Mouse (Mus musculus) embryonic facial prominence, embryonic 13.5 days (tissue): Measurements from ENCODE around the gene Tln2. TPM values are rescaled to one million over a fixed set of nuclear protein-coding genes. Genes with fewer than 3 reads are reported as not detected.
A peak's percentile ranks its signal among the peaks of the same experiment; 100 is the strongest.

Experiments
- ATAC-seq: fragments of 200-750 bp; cut with Nextera tagmentation; 2 replicates; pipeline ENCODE4 v1.8.0; 2017; ENCODE audit warnings: low read depth; ENCODE audit not compliant: insufficient number of reproducible peaks, insufficient read depth, low FRiP score, low TSS enrichment
- H3K27ac ChIP-seq: fragments of 300-500 bp; sonication (generic); 2 replicates; pipeline ENCODE4 v1.5.1; 2015; ENCODE audit warnings: moderate library complexity, mild to moderate bottlenecking, inconsistent platforms
- H3K27me3 ChIP-seq: fragments of 300-500 bp; sonication (generic); 2 replicates; pipeline ENCODE4 v1.6.1; 2015; ENCODE audit warnings: mild to moderate bottlenecking, inconsistent platforms
- H3K36me3 ChIP-seq: fragments of 300-500 bp; sonication (generic); 2 replicates; pipeline ENCODE4 v1.6.1; 2015; ENCODE audit warnings: mild to moderate bottlenecking, inconsistent platforms
- H3K4me1 ChIP-seq: fragments of 300-500 bp; sonication (generic); 2 replicates; pipeline ENCODE4 v1.6.1; 2015; ENCODE audit warnings: inconsistent platforms
- H3K4me2 ChIP-seq: fragments of 300-500 bp; sonication (generic); 2 replicates; pipeline ENCODE4 v1.6.1; 2015; ENCODE audit warnings: moderate library complexity, mild to moderate bottlenecking, inconsistent platforms
- H3K4me3 ChIP-seq: fragments of 300-500 bp; sonication (generic); 2 replicates; pipeline ENCODE4 v1.5.1; 2015; ENCODE audit warnings: mild to moderate bottlenecking, inconsistent platforms
- H3K9ac ChIP-seq: fragments of 300-500 bp; sonication (generic); 2 replicates; pipeline ENCODE4 v1.6.1; 2015; ENCODE audit warnings: mild to moderate bottlenecking, inconsistent platforms
- H3K9me3 ChIP-seq: fragments of 300-500 bp; sonication (generic); 2 replicates; pipeline ENCODE4 v1.6.1; 2016; ENCODE audit warnings: inconsistent platforms
- WGBS: fragments of 180-500 bp; shearing (Covaris S2); methylation state at CpG from one replicate; pipeline ENCODE4 v1.1.7; 2015; ENCODE audit warnings: mixed read lengths; 5-methylcytosine and 5-hydroxymethylcytosine counted together
- polyA plus RNA-seq: library from polyadenylated mRNA; unstranded; fragments of >200 nt; fragmentation: Nextera tagmentation; extraction: Ambion mirVana; gene quantifications from 2 replicates; pipeline ENCODE4 v1.2.1, GENCODE M21; 2015

Gene Tln2
- polyA plus RNA-seq, 1 experiment from 2014 or later: 43.4 TPM

DNA sequence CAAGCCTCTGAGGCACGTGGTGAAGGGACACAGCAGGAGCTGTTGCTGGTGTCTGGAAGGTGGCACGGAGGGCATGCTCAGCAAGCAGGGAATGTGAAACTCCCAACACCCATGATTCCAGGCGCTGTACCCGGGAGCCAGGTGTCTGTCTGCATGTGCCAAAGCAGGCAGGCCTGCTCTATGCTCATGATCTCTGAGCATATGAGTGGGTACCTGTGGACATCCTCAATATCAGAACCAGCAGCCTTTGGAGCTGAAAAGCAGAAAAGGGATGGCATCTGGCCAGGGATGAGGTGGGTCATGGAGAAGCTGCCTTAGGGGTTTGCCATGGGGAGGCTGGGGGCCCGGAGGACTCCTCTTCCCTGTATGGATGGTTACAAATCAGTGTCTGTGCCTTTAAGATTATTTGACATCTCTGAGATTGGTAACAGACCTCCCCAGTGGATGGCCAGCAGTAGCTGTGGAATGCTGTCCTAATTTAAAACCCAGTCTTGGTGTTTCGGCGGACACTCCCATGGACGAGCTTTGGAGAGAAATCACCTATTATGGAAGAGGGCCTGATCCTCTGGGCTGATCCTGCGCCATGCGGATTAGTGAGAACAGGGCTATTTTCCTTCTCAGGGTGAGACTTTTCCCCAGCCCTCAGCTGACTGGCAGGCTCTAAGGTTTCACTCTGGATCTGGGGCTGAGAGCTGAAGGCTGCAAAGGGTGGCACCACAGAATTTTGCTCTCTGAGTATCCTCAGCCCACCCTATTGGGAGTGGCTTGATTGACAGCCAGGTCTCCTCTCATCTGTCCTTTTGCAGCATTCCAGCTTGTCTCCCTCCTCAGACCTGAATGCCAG is 367.8 kb downstream of the Tln2 start:
- H3K4me2 ChIP-seq: no peak overlapping the region
- ATAC-seq: no peak
- no peak overlapping the region for H3K9ac ChIP-seq
- peak overlapping the region; percentile 28; the same call in 1 of the 2 replicates for H3K27ac ChIP-seq
- H3K4me1 ChIP-seq: peaks cover 20% of the 10 kb centered on the region
- no peaks in the 10 kb centered on the region for H3K27me3 ChIP-seq
- H3K4me3 ChIP-seq: no peak overlapping the region
- WGBS: 38% methylated on average over 10 of the region's 10 CpGs
- H3K9me3 ChIP-seq: no peaks in the 10 kb centered on the region
- no peaks in the 10 kb centered on the region for H3K36me3 ChIP-seq

DNA sequence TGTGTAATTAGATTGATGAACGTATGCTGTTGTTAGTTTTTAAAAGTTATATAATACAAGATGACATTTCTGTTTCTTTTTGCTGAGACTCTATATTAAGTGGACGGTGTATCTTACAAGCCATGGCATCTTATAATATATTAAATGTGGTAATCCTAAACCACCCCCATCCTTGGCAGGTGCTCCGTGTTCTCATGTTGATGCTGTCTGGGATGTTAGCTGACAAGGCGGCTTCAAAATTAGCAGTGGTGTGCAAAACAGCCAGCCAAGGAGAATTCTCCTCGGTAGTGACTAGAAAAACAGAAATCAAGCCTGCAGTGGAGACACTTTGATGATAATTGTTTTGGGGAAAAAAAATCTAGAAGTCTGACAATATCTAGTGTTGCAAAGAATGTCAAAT is 371.8 kb downstream of the Tln2 start:
- peaks cover 28% of the 10 kb centered on the region for H3K4me1 ChIP-seq
- no peak overlapping the region for H3K27ac ChIP-seq
- no peaks in the 10 kb centered on the region for H3K27me3 ChIP-seq
- H3K4me3 ChIP-seq: no peak overlapping the region
- H3K4me2 ChIP-seq: no peak overlapping the region
- H3K36me3 ChIP-seq: no peaks in the 10 kb centered on the region
- no peaks in the 10 kb centered on the region for H3K9me3 ChIP-seq
- no peak overlapping the region for H3K9ac ChIP-seq
- ATAC-seq: no peak
- WGBS: 56% methylated on average over 5 of the region's 5 CpGs

DNA sequence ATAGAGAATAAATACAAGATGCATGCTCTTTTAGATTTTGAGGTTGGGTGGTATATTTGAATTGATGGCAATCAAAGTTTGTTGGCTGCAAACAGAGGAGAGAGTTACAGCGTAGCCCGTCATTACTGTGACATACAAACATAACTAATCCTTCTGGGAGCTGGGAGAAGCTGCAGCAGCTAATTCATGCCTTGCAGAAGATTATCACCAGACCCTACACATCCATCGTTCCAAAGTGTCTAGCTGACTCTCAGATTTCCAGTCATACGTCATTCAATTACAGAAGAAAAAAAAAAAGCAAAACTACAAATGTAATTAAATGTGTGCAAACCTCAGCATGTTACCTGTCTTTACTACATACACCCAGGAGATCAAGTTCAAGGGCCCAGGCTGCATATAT is 372.3 kb downstream of the Tln2 start:
- Histone ChIP-seq H3K4me1 (peaks cover 31% of the 10 kb centered on the region), H3K36me3 (no peaks in the 10 kb centered on the region), H3K9ac (no peak overlapping the region), H3K27me3 (no peaks in the 10 kb centered on the region), H3K4me3 (no peak overlapping the region), H3K9me3 (no peaks in the 10 kb centered on the region), H3K27ac (no peak overlapping the region), H3K4me2 (no peak overlapping the region)
- WGBS: 33% methylated on average over 4 of the region's 4 CpGs
- ATAC-seq: no peak

DNA sequence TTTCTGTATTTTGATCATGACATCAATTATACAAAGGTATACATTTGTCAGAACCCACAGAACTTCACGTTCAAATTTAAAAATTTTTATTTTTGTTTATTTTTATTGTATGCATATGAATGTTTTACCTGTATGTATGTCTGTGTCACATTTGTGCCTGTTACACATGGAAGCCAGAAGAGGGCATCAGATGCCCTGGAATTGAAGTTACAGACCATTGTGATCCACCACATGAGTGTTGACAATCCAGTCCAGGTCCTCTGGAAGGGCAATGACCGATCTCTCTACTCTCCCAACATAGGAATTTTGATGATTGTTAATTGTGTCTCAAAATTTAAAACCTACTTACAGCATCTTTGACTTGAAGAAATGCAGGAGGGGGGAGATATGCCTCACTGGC is 374.9 kb downstream of the Tln2 start:
- no peaks in the 10 kb centered on the region for H3K27me3 ChIP-seq
- no peaks in the 10 kb centered on the region for H3K36me3 ChIP-seq
- no peak overlapping the region for H3K9ac ChIP-seq
- WGBS: 84% methylated on average over 2 of the region's 2 CpGs
- no peaks in the 10 kb centered on the region for H3K9me3 ChIP-seq
- H3K27ac ChIP-seq: no peak overlapping the region
- H3K4me2 ChIP-seq: no peak overlapping the region
- H3K4me3 ChIP-seq: no peak overlapping the region
- peaks cover 34% of the 10 kb centered on the region for H3K4me1 ChIP-seq
- no peak for ATAC-seq

DNA sequence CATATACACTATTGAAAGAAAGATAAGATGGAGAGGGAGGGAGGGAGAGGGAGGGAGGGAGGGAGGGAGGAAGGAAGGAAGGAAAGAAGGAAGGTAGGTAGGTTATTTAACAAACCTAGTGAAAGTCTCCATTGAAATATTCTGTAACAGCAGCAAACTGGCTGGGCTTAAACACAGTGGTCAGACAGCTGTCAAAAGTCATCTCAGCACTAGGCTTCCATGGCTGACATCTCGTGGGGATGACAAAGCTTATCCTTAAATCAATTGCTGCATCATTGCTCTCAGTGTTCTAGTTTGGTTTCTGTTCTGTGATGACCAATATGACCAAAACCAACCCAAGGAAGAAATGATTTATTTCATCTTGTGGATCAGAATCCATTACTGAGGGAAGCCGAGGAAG is 376.0 kb downstream of the Tln2 start:
- Histone ChIP-seq H3K9me3 (no peaks in the 10 kb centered on the region), H3K27ac (no peak overlapping the region), H3K4me2 (no peak overlapping the region), H3K9ac (no peak overlapping the region), H3K4me3 (no peak overlapping the region), H3K27me3 (no peaks in the 10 kb centered on the region), H3K4me1 (peaks cover 44% of the 10 kb centered on the region), H3K36me3 (no peaks in the 10 kb centered on the region)
- no peak for ATAC-seq
- 85% methylated on average over 2 of the region's 2 CpGs for WGBS

GRCm38 (mm10) chr9:67182006-67182405 is 377.5 kb downstream of the Tln2 start:
- no peaks in the 10 kb centered on the region for H3K27me3 ChIP-seq
- H3K4me1 ChIP-seq: peaks cover 59% of the 10 kb centered on the region
- ATAC-seq: peak; percentile 59
- no peak overlapping the region for H3K9ac ChIP-seq
- H3K4me2 ChIP-seq: no peak overlapping the region
- no peak overlapping the region for H3K4me3 ChIP-seq
- no peaks in the 10 kb centered on the region for H3K9me3 ChIP-seq
- 22% methylated on average over 6 of the region's 6 CpGs for WGBS
- peak overlapping the region; percentile 87 for H3K27ac ChIP-seq
- H3K36me3 ChIP-seq: no peaks in the 10 kb centered on the region

GRCm38 (mm10) chr9:67178709-67179108 is 380.8 kb downstream of the Tln2 start:
- peak overlapping the region; percentile 85 for H3K27ac ChIP-seq
- H3K9ac ChIP-seq: no peak overlapping the region
- peaks cover 80% of the 10 kb centered on the region for H3K4me1 ChIP-seq
- no peak for ATAC-seq
- no peaks in the 10 kb centered on the region for H3K9me3 ChIP-seq
- no peak overlapping the region for H3K4me3 ChIP-seq
- no peaks in the 10 kb centered on the region for H3K27me3 ChIP-seq
- 44% methylated on average over 1 of the region's 1 CpGs for WGBS
- H3K4me2 ChIP-seq: no peak overlapping the region
- H3K36me3 ChIP-seq: no peaks in the 10 kb centered on the region

- Histone ChIP-seq H3K4me1 (peaks cover 85% of the 10 kb centered on the region), H3K27ac (peak overlapping the region; percentile 85), H3K9me3 (no peaks in the 10 kb centered on the region), H3K9ac (no peak overlapping the region), H3K36me3 (no peaks in the 10 kb centered on the region), H3K4me2 (no peak overlapping the region), H3K4me3 (no peak overlapping the region), H3K27me3 (no peaks in the 10 kb centered on the region)
- 22% methylated on average over 5 of the region's 5 CpGs for WGBS
- ATAC-seq: no peak
Observed at GRCm38 (mm10) chr9:67178203-67178602, 381.3 kb downstream of the Tln2 start.

- Histone ChIP-seq H3K4me3 (no peak overlapping the region), H3K27me3 (no peaks in the 10 kb centered on the region), H3K4me2 (no peak overlapping the region; the same call in 1 of the 2 replicates), H3K9ac (no peak overlapping the region), H3K4me1 (peaks cover 70% of the 10 kb centered on the region), H3K27ac (peak overlapping the region; percentile 85), H3K9me3 (0 out of 2 replicates have a peak, but pooled peaks cover 4% of the 10 kb centered on the region), H3K36me3 (no peaks in the 10 kb centered on the region)
- 42% methylated on average over 8 of the region's 8 CpGs for WGBS
- ATAC-seq: no peak
Observed at GRCm38 (mm10) chr9:67176073-67176472, 383.4 kb downstream of the Tln2 start.

DNA sequence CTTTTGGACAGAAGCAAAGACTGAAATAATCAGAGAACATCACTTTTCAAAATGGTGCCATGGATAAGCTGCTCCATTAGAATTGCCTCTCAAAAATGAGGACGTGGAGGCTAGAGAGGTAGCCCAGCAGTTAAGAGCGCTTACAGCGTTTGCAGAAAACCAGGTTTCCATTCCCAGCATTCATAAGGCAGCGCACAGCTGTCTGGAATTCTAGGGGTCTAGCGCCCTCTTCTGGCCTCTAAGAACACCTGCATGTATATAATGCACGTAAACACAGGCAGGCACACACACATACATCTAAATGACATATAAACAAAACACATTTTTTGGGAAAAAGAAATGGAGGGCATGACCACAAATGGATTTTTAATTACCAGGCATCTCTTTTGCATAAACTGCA is 385.7 kb downstream of the Tln2 start:
- H3K36me3 ChIP-seq: no peaks in the 10 kb centered on the region
- H3K4me1 ChIP-seq: peaks cover 55% of the 10 kb centered on the region
- H3K27ac ChIP-seq: peak overlapping the region; percentile 72
- H3K9ac ChIP-seq: no peak overlapping the region
- WGBS: 84% methylated on average over 6 of the region's 6 CpGs
- no peaks in the 10 kb centered on the region for H3K27me3 ChIP-seq
- no peak overlapping the region for H3K4me2 ChIP-seq
- no peak for ATAC-seq
- 0 out of 2 replicates have a peak, but pooled peaks cover 6% of the 10 kb centered on the region for H3K9me3 ChIP-seq
- H3K4me3 ChIP-seq: no peak overlapping the region

GRCm38 (mm10) chr9:67173154-67173553 is 386.3 kb downstream of the Tln2 start:
- Histone ChIP-seq H3K9me3 (0 out of 2 replicates have a peak, but pooled peaks cover 6% of the 10 kb centered on the region), H3K4me3 (no peak overlapping the region), H3K4me1 (peaks cover 49% of the 10 kb centered on the region), H3K4me2 (no peak overlapping the region), H3K9ac (no peak overlapping the region), H3K27me3 (no peaks in the 10 kb centered on the region), H3K27ac (peak overlapping the region; percentile 72), H3K36me3 (no peaks in the 10 kb centered on the region)
- 0 out of 2 replicates have a peak, but pooled peaks have one; percentile 7 for ATAC-seq
- WGBS: 23% methylated on average over 4 of the region's 4 CpGs

GRCm38 (mm10) chr9:67171409-67171808 is 388.1 kb downstream of the Tln2 start:
- Histone ChIP-seq H3K4me3 (no peak overlapping the region), H3K9me3 (0 out of 2 replicates have a peak, but pooled peaks cover 6% of the 10 kb centered on the region), H3K9ac (no peak overlapping the region), H3K27ac (no peak overlapping the region), H3K27me3 (no peaks in the 10 kb centered on the region), H3K36me3 (no peaks in the 10 kb centered on the region), H3K4me2 (no peak overlapping the region), H3K4me1 (peaks cover 31% of the 10 kb centered on the region)
- ATAC-seq: no peak
- WGBS: 94% methylated on average over 4 of the region's 4 CpGs
